Mouse (Mus musculus): ENCODE data around the gene Nob1.

- TF ChIP-seq POLR2A (IDR thresholded peaks at IDR 0.05; ENCODE audit: insufficient read depth, low read depth, low read length) (no peak), CTCF (IDR thresholded peaks at IDR 0.05; ENCODE audit: insufficient read depth, low read depth, low read length) (no peak)
Measured at GRCm38 (mm10) chr8:107384651-107385050, 40.2 kb downstream of the Nob1 start.

All from olfactory bulb, adult 2 months (tissue).